Mouse (Mus musculus): Measurements from ENCODE around the gene Hoxb1. TPM values are rescaled to one million over a fixed set of nuclear protein-coding genes. Genes with fewer than 3 reads are reported as not detected.
A peak's percentile ranks its signal among the peaks of the same experiment; 100 is the strongest.

Gene Hoxb1
- polyA plus RNA-seq, 1 experiment from 2014 or later, result 0.78 TPM

MicroRNAs within 50 kb of the gene (microRNA counts, 519-probe panel; counts per million panel counts)
- 6,243 counts per million, percentile 94 among the panel's probes with 10 or more counts for microRNA mmu-miR-10a

Small RNAs within 50 kb of the gene (microRNA-seq; reads per million reads assigned to microRNA genes)
- gene Mir10a, result 44,594 reads per million, percentile 99 among the genes with 10 or more reads in this experiment

Other genes with a start within 250 kb of the Hoxb1 start
- gene Ttll6, start 232.0 kb upstream of the Hoxb1 start, polyA plus RNA-seq (2016; fragmentation: Nextera tagmentation; extraction: Ambion mirVana), result not detected in 2 replicates
- not detected in 2 replicates for gene Hoxb13, start 171.4 kb upstream of the Hoxb1 start, polyA plus RNA-seq (2016; fragmentation: Nextera tagmentation; extraction: Ambion mirVana)
- 3.4 and 3.8 TPM in 2 replicates for gene Hoxb9, start 94.3 kb upstream of the Hoxb1 start, polyA plus RNA-seq (2016; fragmentation: Nextera tagmentation; extraction: Ambion mirVana)
- 0.95 and 1.2 TPM in 2 replicates for gene Hoxb8, start 83.8 kb upstream of the Hoxb1 start, polyA plus RNA-seq (2016; fragmentation: Nextera tagmentation; extraction: Ambion mirVana)
- 7.1 and 10.2 TPM in 2 replicates for gene Hoxb7, start 79.1 kb upstream of the Hoxb1 start, polyA plus RNA-seq (2016; fragmentation: Nextera tagmentation; extraction: Ambion mirVana)
- 6.1 and 7.9 TPM in 2 replicates for gene Hoxb6, start 73.3 kb upstream of the Hoxb1 start, polyA plus RNA-seq (2016; fragmentation: Nextera tagmentation; extraction: Ambion mirVana)
- gene Hoxb5, start 62.4 kb upstream of the Hoxb1 start, polyA plus RNA-seq (2016; fragmentation: Nextera tagmentation; extraction: Ambion mirVana), result 5.5 and 5.9 TPM in 2 replicates
- gene Hoxb4, start 47.5 kb upstream of the Hoxb1 start, polyA plus RNA-seq (2016; fragmentation: Nextera tagmentation; extraction: Ambion mirVana), result 0.89 and 1.2 TPM in 2 replicates
- gene Hoxb3, start 42.4 kb upstream of the Hoxb1 start, polyA plus RNA-seq (2016; fragmentation: Nextera tagmentation; extraction: Ambion mirVana), result 0.76 and 1.0 TPM in 2 replicates
- 11.3 and 13.5 TPM in 2 replicates for gene Hoxb2, start 15.2 kb upstream of the Hoxb1 start, polyA plus RNA-seq (2016; fragmentation: Nextera tagmentation; extraction: Ambion mirVana)
- 0.13 TPM in 1 of 2 replicates, not detected in the other for gene Skap1, start 98.8 kb downstream of the Hoxb1 start, polyA plus RNA-seq (2016; fragmentation: Nextera tagmentation; extraction: Ambion mirVana)

Data from limb, embryonic 10.5 days (tissue).